Mouse (Mus musculus): ENCODE data around the gene Sgsm3. TPM values are rescaled to one million over a fixed set of nuclear protein-coding genes. Genes with fewer than 3 reads are reported as not detected.

The Sgsm3 gene
- polyA plus RNA-seq, 1 experiment: not detected

DNA sequence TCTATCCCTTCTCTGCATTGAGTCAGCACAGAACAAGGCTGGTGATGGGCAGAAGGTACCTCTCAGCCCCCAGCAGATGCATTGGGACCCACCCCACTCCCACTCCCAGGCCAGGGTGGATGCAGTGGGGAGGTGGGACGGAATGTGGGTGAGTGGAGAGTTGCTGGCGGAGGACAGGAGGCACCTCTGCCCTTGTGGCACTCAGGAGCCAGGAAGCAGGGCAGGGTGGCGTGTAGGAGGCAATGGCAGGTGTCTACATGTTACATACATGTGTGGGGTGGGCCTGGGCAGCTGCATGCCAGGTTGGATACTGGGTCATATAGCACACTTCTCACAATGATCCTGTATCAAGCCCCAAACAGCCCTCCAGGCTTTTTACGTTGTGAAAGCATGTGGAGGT is 34.8 kb downstream of the Sgsm3 start:
- Histone ChIP-seq H3K4me3 (ENCODE audit: insufficient read depth, low read depth, low read length) (no peak overlapping the region), H3K27ac (ENCODE audit: insufficient read depth, low read depth, low read length) (no peak overlapping the region), H3K4me1 (ENCODE audit: control insufficient read depth, insufficient read depth, low read length) (peaks cover 23% of the 10 kb centered on the region)
- TF ChIP-seq CTCF (IDR thresholded peaks at IDR 0.05; ENCODE audit: insufficient read depth, low read depth, low read length) (no peak), POLR2A (IDR thresholded peaks at IDR 0.05; ENCODE audit: insufficient read depth, low read depth, low read length) (no peak)
- WGBS: 77% methylated on average over 4 of the region's 4 CpGs

DNA sequence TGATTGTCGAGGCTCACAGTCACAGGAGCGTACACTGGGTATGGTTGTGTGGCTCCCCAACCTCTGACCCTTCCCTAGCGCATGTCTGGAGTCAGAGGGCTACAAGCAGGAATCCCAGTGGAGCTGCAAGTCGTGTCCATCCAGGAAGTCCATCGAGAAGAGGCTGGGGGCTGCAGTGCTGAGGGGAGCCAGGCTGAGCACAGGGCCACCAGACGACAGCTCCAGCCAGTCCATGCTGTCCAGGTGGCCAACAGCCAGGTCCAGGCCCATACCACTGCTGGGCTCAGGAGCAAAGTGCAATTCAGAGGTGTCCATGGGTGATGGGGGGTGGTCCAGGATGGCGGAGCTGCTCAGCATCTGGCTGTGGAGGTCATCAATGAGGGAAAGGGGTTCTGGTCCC is 35.6 kb downstream of the Sgsm3 start:
- no peak overlapping the region for H3K4me3 ChIP-seq (ENCODE audit: insufficient read depth, low read depth, low read length)
- TF ChIP-seq CTCF (IDR thresholded peaks at IDR 0.05; ENCODE audit: insufficient read depth, low read depth, low read length) (no peak), POLR2A (IDR thresholded peaks at IDR 0.05; ENCODE audit: insufficient read depth, low read depth, low read length) (no peak)
- WGBS: 87% methylated on average over 7 of the region's 7 CpGs
- no peak overlapping the region for H3K27ac ChIP-seq (ENCODE audit: insufficient read depth, low read depth, low read length)
- peaks cover 23% of the 10 kb centered on the region for H3K4me1 ChIP-seq (ENCODE audit: control insufficient read depth, insufficient read depth, low read length)

DNA sequence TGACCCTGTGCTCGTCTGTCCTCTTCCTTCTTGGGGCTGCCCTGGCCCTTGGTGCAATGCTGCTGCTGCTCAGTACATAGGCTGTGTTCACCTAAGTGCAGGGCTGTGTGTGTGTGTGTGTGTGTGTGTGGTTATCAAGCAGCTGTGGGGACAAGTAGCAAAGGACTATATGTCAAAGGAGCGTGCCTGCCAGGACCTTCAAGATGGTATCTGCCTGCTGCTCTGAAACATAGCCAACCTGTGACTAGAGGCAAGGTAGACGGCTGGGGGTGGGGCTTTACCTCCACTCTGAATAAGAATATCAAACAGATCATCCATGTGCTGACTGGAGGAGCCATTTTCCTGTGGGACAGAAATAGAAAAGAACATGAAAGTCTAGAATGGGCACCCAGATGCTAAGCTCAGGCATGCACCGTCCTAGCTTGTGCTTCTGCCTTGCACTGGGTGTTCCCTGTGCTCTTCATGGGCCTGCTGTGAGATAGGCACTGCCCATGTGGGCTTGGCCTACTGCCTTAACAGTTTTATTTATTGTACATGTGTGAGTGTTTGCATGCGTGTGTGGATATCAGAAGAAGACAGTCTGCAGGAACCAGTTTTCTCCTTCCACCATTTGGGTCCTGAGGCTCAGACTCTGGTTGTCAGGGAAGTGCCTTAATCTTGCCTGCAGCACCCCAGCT is 37.6 kb downstream of the Sgsm3 start:
- no peak overlapping the region for H3K27ac ChIP-seq (ENCODE audit: insufficient read depth, low read depth, low read length)
- TF ChIP-seq POLR2A (IDR thresholded peaks at IDR 0.05; ENCODE audit: insufficient read depth, low read depth, low read length) (no peak), CTCF (IDR thresholded peaks at IDR 0.05; ENCODE audit: insufficient read depth, low read depth, low read length) (no peak)
- WGBS: 77% methylated on average over 5 of the region's 5 CpGs
- peaks cover 18% of the 10 kb centered on the region for H3K4me1 ChIP-seq (ENCODE audit: control insufficient read depth, insufficient read depth, low read length)
- H3K4me3 ChIP-seq (ENCODE audit: insufficient read depth, low read depth, low read length): no peak overlapping the region

DNA sequence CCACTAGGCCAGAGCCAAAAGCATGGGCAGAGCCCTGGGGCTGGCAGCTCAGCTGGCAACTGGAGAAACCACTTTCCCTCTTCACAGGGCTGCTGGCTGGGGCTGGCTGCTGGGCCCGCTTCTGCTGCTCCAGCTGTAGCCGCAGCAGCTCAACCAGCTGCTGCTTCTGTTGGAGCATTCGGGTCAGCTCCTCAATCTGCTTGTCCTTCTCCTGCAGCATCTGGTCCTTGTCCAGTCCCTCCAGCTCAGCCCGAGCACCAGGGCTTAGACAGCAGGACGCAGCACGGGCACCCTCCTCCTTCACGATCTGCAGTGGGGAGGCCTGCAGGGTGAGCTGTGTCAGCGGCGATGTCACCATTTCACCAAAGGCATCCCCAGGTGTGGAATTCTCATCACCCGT is 38.9 kb downstream of the Sgsm3 start:
- WGBS: 80% methylated on average over 10 of the region's 10 CpGs
- TF ChIP-seq CTCF (IDR thresholded peaks at IDR 0.05; ENCODE audit: insufficient read depth, low read depth, low read length) (no peak), POLR2A (IDR thresholded peaks at IDR 0.05; ENCODE audit: insufficient read depth, low read depth, low read length) (no peak)
- H3K4me3 ChIP-seq (ENCODE audit: insufficient read depth, low read depth, low read length): no peak overlapping the region
- H3K27ac ChIP-seq (ENCODE audit: insufficient read depth, low read depth, low read length): no peak overlapping the region; the same call in 1 of the 2 replicates
- H3K4me1 ChIP-seq (ENCODE audit: control insufficient read depth, insufficient read depth, low read length): peaks cover 11% of the 10 kb centered on the region

DNA sequence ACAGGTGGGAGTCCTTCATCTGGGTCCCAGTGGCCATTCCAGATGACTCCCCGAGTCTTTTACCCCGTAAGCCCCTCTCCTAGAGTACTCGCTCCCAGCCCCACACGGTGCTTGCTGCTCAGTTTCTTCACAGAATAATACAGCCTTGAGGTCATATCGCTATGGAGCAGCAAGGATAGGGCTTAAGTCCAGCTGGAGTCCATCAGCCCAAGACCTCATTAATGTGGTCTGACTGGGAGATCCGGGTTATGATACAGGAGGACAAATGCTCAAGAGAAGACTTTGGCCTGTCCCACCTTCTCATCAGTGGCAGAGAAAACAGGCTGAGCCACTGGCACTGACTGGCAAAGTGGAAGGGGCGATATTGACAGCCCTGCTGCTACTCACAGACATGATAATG is 39.7 kb downstream of the Sgsm3 start:
- Histone ChIP-seq H3K4me3 (ENCODE audit: insufficient read depth, low read depth, low read length) (no peak overlapping the region), H3K4me1 (ENCODE audit: control insufficient read depth, insufficient read depth, low read length) (peaks cover 7% of the 10 kb centered on the region), H3K27ac (ENCODE audit: insufficient read depth, low read depth, low read length) (no peak overlapping the region)
- WGBS: 89% methylated on average over 7 of the region's 7 CpGs
- TF ChIP-seq POLR2A (IDR thresholded peaks at IDR 0.05; ENCODE audit: insufficient read depth, low read depth, low read length) (no peak), CTCF (IDR thresholded peaks at IDR 0.05; ENCODE audit: insufficient read depth, low read depth, low read length) (no peak)

DNA sequence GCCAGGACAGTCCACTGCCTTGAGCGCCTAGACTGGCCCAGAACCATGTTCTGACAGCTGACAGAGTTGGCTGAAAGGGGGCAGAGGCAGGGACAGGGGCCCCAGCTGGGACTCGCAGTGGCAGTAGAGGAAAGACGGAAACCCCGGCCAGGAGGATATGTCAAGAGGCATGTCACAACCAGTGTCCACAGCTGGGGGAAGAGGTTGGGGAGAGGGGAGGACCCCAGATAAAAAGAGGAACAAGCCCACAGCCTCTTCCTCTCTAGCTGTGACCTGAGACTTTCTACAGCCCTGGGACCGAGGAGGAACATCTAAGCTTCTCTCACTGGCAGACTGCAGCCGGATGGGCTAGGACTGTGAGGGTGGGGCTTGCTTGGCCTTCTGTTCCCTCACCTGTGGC is 43.8 kb downstream of the Sgsm3 start:
- H3K27ac ChIP-seq (ENCODE audit: insufficient read depth, low read depth, low read length): no peak overlapping the region
- WGBS: 80% methylated on average over 6 of the region's 6 CpGs
- no peak overlapping the region for H3K4me3 ChIP-seq (ENCODE audit: insufficient read depth, low read depth, low read length)
- TF ChIP-seq POLR2A (IDR thresholded peaks at IDR 0.05; ENCODE audit: insufficient read depth, low read depth, low read length) (no peak), CTCF (IDR thresholded peaks at IDR 0.05; ENCODE audit: insufficient read depth, low read depth, low read length) (no peak)
- H3K4me1 ChIP-seq (ENCODE audit: control insufficient read depth, insufficient read depth, low read length): peaks cover 8% of the 10 kb centered on the region

DNA sequence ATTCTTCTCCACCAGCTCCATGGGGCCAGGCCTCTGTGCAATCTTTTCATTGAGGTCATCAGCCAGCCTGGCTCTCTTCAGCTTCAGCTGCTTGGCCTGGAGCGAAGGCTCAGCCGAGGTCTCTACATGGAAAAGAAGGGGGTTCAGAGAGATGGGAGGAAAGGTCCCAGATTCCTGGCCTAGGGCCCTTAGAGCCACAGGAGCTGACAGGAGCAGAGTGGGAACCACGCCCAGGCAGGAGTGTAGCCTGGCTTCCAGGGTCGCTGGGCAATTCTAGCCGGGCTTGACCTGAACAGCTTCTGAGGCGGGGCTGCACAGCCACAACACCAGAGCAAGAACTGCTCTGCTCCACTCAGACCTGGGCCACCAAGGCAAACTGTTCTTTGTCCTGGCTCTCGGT is 44.9 kb downstream of the Sgsm3 start:
- Histone ChIP-seq H3K27ac (ENCODE audit: insufficient read depth, low read depth, low read length) (no peak overlapping the region), H3K4me1 (ENCODE audit: control insufficient read depth, insufficient read depth, low read length) (peaks cover 16% of the 10 kb centered on the region), H3K4me3 (ENCODE audit: insufficient read depth, low read depth, low read length) (no peak overlapping the region)
- WGBS: 85% methylated on average over 7 of the region's 7 CpGs
- TF ChIP-seq CTCF (IDR thresholded peaks at IDR 0.05; ENCODE audit: insufficient read depth, low read depth, low read length): no peak
- TF ChIP-seq POLR2A (IDR thresholded peaks at IDR 0.05; ENCODE audit: insufficient read depth, low read depth, low read length): no peak

DNA sequence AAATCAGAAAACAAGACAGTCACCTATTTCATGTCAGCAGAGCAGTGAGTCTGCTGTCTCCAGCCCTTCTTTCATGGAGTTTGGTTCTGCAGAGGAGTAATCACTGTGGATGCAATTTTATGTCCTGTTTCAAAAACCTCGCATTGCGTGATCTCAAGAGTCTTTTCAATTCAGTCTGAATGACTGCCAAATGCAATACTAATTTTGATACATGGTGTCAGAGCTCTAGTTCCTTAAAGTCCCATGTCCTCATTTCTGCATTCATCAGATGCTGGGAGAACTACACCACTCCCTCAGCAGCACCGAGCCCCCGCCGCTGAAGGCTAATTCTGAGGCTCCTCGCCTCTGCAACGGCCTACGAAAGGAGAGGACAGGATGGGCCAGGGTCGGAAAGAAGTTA is 46.3 kb downstream of the Sgsm3 start:
- TF ChIP-seq POLR2A (IDR thresholded peaks at IDR 0.05; ENCODE audit: insufficient read depth, low read depth, low read length) (no peak), CTCF (IDR thresholded peaks at IDR 0.05; ENCODE audit: insufficient read depth, low read depth, low read length) (no peak)
- 86% methylated on average over 9 of the region's 9 CpGs for WGBS
- peaks cover 21% of the 10 kb centered on the region for H3K4me1 ChIP-seq (ENCODE audit: control insufficient read depth, insufficient read depth, low read length)

DNA sequence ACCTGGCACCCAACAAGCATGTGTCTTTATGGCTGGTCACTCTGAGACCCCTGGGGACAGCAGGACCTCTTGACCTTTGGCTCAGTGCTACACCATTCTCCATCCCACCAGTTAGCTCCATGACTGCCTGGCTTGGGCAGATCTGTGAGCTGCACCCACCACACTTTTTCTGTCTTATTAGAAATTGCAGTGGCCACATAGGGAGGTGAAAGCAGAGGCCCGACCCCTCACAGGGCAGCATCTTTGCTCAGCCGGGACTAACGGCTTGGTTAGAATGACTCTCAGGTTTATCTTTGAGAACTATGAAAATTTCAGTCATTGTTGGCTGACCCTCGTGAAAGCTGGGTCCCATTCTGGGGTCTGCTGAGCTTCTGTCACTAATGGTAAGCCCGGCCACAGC is 49.3 kb downstream of the Sgsm3 start:
- no peak for TF ChIP-seq POLR2A (IDR thresholded peaks at IDR 0.05; ENCODE audit: insufficient read depth, low read depth, low read length)
- no peak for TF ChIP-seq CTCF (IDR thresholded peaks at IDR 0.05; ENCODE audit: insufficient read depth, low read depth, low read length)
- Histone ChIP-seq H3K27ac (ENCODE audit: insufficient read depth, low read depth, low read length) (0 out of 2 replicates have a peak overlapping the region, but pooled peaks have one; percentile 38), H3K4me1 (ENCODE audit: control insufficient read depth, insufficient read depth, low read length) (peaks cover 21% of the 10 kb centered on the region), H3K4me3 (ENCODE audit: insufficient read depth, low read depth, low read length) (no peak overlapping the region)
- WGBS: 80% methylated on average over 5 of the region's 5 CpGs

More for the DNA sequence above, 46.3 kb downstream of the Sgsm3 start:
- Histone ChIP-seq H3K27ac (ENCODE audit: insufficient read depth, low read depth, low read length) (no peak overlapping the region), H3K4me3 (ENCODE audit: insufficient read depth, low read depth, low read length) (no peak overlapping the region)
